Mouse (Mus musculus) T-helper 2 cell (primary cell): ENCODE data around the gene Srsf12.

Experiments
- in situ Hi-C: fragments of 300-600 bp; cut with MboI, MseI; formaldehyde crosslinking; loops from one replicate; pipeline ENCODE4 v1.15.1; 2025; ENCODE audit warnings: high pct_unique_total_duplicates

Srsf12 gene

GRCm38 (mm10) chr4:33249716-33250230 lies 41.0 kb downstream of the Srsf12 start:
- in situ Hi-C loops, result no loop called here

DNA sequence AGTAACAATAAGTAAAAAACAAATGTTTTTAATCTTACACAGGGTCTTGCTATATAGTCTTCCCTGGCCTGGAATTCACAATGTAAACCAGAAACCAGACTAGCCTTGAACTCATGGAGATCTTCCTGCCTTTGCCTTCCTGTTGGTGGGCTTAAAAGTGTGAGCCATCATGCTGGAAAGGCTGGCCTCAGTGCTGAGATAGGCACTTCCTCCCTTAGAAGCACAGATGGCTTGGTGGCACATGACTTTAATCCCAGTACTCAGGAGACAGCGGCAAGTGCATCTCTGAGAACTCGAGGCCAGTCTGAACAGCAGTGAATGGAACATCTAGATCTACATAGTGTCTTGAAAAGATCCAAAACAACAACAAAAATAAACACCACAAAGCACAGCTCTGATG lies 42.1 kb downstream of the Srsf12 start:
- in situ Hi-C loops, result no loop called here

- in situ Hi-C loops, result no loop called here
These were observed 45.9 kb downstream of the Srsf12 start for GRCm38 (mm10) chr4:33254706-33255105.

- in situ Hi-C loops, result no loop called here
These were observed 48.6 kb downstream of the Srsf12 start for GRCm38 (mm10) chr4:33257263-33257964.

DNA sequence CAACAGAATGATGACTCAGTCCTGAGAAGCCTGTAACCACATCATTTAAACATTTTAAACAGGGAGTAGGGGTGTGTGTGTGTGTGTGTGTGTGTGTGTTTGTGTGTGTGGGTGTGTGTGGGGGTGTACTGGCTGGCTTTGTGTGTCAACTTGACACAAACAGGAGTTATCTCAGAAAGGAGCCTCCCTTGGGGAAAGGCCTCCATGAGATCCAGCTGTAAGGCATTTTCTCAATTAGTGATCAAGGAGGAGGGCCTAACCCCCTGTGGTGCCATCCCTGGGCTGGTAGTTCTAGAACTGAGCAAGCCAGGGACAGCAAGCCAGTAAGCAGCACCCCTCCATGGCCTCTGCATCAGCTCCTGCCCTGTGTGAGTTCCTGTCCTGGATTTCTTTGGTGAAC lies 51.5 kb downstream of the Srsf12 start:
- in situ Hi-C loops, result no loop called here

DNA sequence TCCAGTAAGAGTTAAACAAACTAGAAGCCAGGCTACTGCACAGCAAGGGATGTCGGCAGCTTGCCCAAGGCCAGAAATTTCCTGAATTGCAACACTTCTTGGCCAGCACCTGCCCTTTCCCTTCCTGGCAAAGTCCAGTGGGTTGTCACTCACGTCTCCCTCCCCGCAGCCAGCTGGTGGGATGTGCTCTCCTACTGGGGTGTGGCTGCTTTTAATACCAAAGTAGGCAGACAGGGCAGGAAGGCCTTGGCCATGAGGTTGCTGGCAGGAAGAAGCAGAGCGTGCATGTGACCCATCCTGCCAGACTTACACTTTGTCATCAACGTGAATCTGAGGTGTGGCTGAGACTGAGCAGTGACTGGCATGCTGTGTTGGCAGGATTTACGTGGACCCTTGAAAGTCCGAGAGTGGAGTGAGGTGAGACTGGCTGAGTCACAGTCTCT lies 52.5 kb downstream of the Srsf12 start:
- in situ Hi-C loops, result no loop called here

DNA sequence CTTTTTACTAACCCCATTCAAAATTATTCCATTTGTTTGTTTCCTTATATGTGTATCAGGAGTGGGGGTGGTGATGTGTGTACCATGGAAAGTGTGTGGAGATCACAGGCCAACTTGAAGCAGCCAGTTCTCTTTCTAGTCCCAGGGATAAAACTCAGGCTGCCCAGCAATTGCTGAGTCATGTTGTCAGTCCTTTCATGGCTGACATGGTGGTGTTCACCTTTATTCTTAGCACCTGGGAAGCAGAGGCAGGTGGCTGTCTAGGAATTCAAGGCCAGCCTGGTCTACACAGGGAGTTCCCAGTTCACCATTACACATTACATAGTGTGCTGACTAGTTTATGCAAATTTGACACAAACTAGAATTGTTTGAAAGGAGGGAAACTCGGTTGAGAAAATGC lies 54.1 kb downstream of the Srsf12 start:
- in situ Hi-C loops, result no loop called here

- in situ Hi-C loops, result no loop called here
These were observed 56.4 kb downstream of the Srsf12 start for GRCm38 (mm10) chr4:33264979-33265726.

DNA sequence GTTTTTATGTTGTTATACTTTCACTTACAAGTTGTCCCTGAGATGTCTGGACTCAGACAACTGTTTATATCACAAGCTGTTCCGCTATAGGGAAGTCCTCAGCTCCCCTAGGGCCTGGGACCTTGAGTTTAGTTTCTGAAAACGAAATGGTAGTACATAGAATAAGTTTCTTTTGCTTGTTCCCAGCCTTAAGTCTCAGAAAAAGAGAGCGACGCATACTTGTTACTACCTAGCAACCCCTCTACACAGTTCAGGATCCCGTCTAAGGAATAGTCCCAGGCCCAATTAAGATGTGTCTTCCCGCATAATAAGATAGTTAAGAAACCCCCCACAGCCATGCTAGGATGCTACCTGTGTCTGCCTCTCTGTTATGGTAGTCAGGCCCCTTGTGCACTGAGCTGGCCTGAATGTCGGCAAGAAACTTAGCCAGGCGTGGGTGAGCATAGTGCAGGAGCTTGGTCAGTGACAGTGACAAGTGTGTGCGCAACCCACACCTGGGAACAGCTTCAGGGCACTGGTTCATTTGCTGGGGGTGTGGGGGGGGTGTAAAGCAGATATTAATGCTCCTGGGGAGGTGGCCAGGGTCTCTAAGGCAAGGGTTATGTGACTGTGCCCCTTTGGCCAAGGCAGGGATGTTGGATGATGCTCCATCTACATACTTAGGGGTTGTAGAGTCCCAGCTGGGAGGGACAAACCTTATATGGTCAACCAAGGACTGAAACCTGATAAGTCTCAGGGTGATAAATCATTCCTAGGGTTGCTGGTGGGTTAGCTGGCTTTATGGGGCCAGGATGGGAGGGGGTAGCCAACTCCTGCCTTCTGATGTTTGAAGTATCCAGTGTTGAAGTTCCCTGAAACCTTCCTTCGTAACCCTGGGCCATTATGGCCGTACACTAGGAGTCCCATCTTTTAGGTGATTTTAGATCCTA lies 61.9 kb downstream of the Srsf12 start:
- in situ Hi-C loops, result no loop called here

DNA sequence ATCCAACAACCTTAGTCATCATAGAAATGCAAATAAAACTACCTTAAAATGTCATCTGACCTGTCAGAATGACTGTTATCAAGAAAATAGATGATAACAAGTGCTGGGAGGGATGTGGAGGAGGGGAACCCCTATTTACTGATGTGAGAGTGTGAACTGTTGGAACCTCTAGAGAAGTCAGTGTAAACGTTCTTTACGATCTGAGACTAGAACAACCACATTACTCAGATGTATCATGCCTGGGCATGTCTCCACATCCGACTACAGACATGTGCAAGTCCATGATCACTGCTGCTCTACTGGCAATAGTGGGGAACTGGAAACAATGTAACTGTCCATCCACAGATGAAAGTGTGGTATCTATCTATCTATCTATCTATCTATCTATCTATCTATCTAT lies 64.6 kb downstream of the Srsf12 start:
- in situ Hi-C loops, result no loop called here

DNA sequence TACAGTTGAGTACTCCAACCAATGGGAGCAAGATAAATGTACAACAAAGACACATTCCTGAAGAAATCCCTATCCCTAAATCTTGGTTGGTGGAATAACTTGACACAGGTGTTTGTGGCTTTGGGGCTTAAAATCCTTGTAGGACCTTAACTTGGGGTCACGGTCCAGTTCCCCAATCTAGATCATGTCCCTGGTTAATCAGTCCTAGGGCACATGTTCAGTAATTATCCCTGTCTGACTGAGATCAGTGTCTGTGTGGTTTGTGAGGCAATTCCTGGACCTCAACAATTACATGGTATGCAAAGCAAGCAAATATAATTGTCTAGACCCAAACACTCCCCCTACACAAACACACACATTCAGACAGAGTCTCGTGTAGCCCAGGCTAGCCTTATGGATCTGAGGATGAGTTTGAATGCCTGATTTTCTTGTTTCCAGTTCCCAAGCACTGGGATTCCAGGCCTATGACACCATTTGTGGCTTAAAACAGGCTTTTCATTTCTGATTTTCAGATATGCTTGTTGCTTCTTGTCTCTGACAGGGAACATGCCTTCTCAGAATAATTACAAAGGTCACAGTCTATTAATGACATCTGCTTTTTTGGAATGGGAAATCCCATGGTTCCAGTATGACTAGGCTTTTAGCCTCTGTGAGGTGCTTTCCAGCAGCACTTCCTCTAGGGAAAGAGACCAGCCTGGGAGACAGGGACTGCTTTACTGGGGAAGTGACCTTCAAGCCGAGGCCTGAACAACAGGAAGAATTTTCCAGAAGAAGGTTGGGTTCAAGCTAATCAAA lies 73.3 kb downstream of the Srsf12 start:
- in situ Hi-C loops, result no loop called here
